Mouse (Mus musculus) spleen, adult 2 months (tissue): ENCODE measurements around the gene Wnt9a.
A peak's percentile ranks its signal among the peaks of the same experiment; 100 is the strongest.

Source experiments
- CTCF ChIP-seq: fragments of 200-500 bp; IDR thresholded peaks from 2 replicates; pipeline ENCODE4 v1.5.1; 2011; ENCODE audit warnings: mild to moderate bottlenecking, inconsistent platforms; ENCODE audit not compliant: insufficient read depth, insufficient read length, insufficient replicate concordance; ENCODE audit errors: extremely low read depth
- POLR2A ChIP-seq: fragments of 200-500 bp; IDR thresholded peaks from 2 replicates; pipeline ENCODE4 v1.6.1; 2011; ENCODE audit warnings: low read depth, low read length, inconsistent platforms

GRCm38 (mm10) chr11:59330560-59330959 is 23.8 kb downstream of the Wnt9a start:
- peak; percentile 57; the same call in 1 of the 2 replicates for TF ChIP-seq CTCF
- TF ChIP-seq POLR2A, result no peak
